Mouse (Mus musculus) brain, embryonic 14.5 days (tissue): Measurements from ENCODE around the gene Arx.

Experiments used
- CTCF ChIP-seq: fragments of 200-500 bp; IDR thresholded peaks from 2 replicates; pipeline ENCODE4 v1.5.1; 2012; ENCODE audit warnings: inconsistent platforms, mild to moderate bottlenecking, moderate library complexity, borderline replicate concordance; ENCODE audit not compliant: insufficient read depth, insufficient read length; ENCODE audit errors: extremely low read depth
- POLR2A ChIP-seq: fragments of 200-500 bp; IDR thresholded peaks from 2 replicates; pipeline ENCODE4 v1.6.1; 2012; ENCODE audit warnings: mild to moderate bottlenecking, inconsistent platforms, borderline replicate concordance; ENCODE audit not compliant: poor library complexity, insufficient read depth, insufficient read length, severe bottlenecking; ENCODE audit errors: extremely low read depth

GRCm38 (mm10) chrX:93289076-93289475 lies 2.8 kb downstream of the Arx start:
- TF ChIP-seq CTCF = no peak
- TF ChIP-seq POLR2A = no peak
